Mouse (Mus musculus) kidney, embryonic 14.5 days (tissue): ENCODE measurements around the gene Gm37596. TPM values are rescaled to one million over a fixed set of nuclear protein-coding genes. Genes with fewer than 3 reads are reported as not detected.
"Not testable (repeated sequence)": the region's sequence is repeated elsewhere in the genome, so short reads cannot be mapped to it uniquely, and the experiment has no call there.

Experiments
- ATAC-seq: fragments of 200-750 bp; cut with Nextera tagmentation; 2 replicates; pipeline ENCODE4 v1.8.0; 2017; ENCODE audit warnings: moderate number of reproducible peaks, mild to moderate bottlenecking, moderate TSS enrichment, moderate library complexity; ENCODE audit not compliant: low FRiP score, low TSS enrichment
- H3K27ac ChIP-seq: fragments of 300-500 bp; sonication (generic); 2 replicates; pipeline ENCODE4 v1.5.1; 2014; ENCODE audit warnings: low read depth, mild to moderate bottlenecking, low read length, moderate library complexity, mixed read lengths
- H3K27me3 ChIP-seq: fragments of 300-500 bp; sonication (generic); 2 replicates; pipeline ENCODE4 v1.6.1; 2014; ENCODE audit warnings: mild to moderate bottlenecking, low read length; ENCODE audit not compliant: control insufficient read depth, insufficient read depth
- H3K36me3 ChIP-seq: fragments of 300-500 bp; sonication (generic); 2 replicates; pipeline ENCODE4 v1.6.1; 2014; ENCODE audit warnings: low read length, mixed read lengths; ENCODE audit not compliant: control insufficient read depth, insufficient read depth
- H3K4me1 ChIP-seq: fragments of 300-500 bp; sonication (generic); 2 replicates; pipeline ENCODE4 v1.6.1; 2014; ENCODE audit warnings: low read length, mixed read lengths; ENCODE audit not compliant: control insufficient read depth, insufficient read depth
- H3K4me2 ChIP-seq: fragments of 300-500 bp; sonication (generic); replicated peaks from 2 replicates; pipeline ENCODE4 v1.6.1; 2014; ENCODE audit warnings: low read depth, mild to moderate bottlenecking, low read length
- H3K4me3 ChIP-seq: fragments of 300-500 bp; sonication (generic); 2 replicates; pipeline ENCODE4 v1.5.1; 2014; ENCODE audit warnings: mild to moderate bottlenecking, low read length
- H3K9ac ChIP-seq: fragments of 300-500 bp; sonication (generic); 2 replicates; pipeline ENCODE4 v1.6.1; 2014; ENCODE audit warnings: low read depth, mild to moderate bottlenecking, low read length, moderate library complexity
- H3K9me3 ChIP-seq: fragments of 300-500 bp; sonication (generic); 2 replicates; pipeline ENCODE4 v1.6.1; 2016; ENCODE audit warnings: low read length; ENCODE audit not compliant: control insufficient read depth
- WGBS: fragments of 180-500 bp; shearing (Covaris S2); extraction: QIAGEN DNeasy Blood & Tissue Kit; methylation state at CpG from one replicate; pipeline ENCODE4 v1.1.7; 2014; 5-methylcytosine and 5-hydroxymethylcytosine counted together
- polyA plus RNA-seq: library from polyadenylated mRNA; unstranded; fragments of >200 nt; fragmentation: Nextera tagmentation; extraction: Ambion mirVana; gene quantifications from 2 replicates; pipeline ENCODE4 v1.2.1, GENCODE M21; 2014

Gene Gm37596
- not detected in 2 replicates for polyA plus RNA-seq

GRCm38 (mm10) chr3:93692970-93693369 is at the start of gene Gm37596:
Gene Gm37596, minus strand, starts transcription at chr3:93693070.
- H3K4me1 ChIP-seq, H3K36me3 ChIP-seq, H3K9ac ChIP-seq, H3K4me3 ChIP-seq, H3K27ac ChIP-seq, H3K9me3 ChIP-seq, H3K4me2 ChIP-seq, H3K27me3 ChIP-seq, ATAC-seq: not testable (repeated sequence)
- WGBS = 75% methylated on average over 1 of the region's 2 CpGs

GRCm38 (mm10) chr3:93708969-93709637 is 16.2 kb upstream of the Gm37596 start:
- H3K4me1 ChIP-seq, ATAC-seq, H3K4me2 ChIP-seq, H3K27ac ChIP-seq, H3K4me3 ChIP-seq, H3K9ac ChIP-seq, H3K9me3 ChIP-seq, H3K27me3 ChIP-seq, H3K36me3 ChIP-seq: not testable (repeated sequence)
- WGBS = 92% methylated on average over 2 of the region's 2 CpGs

GRCm38 (mm10) chr3:93676210-93676609 is 16.7 kb downstream of the Gm37596 start, which contains the start of gene Tdpoz1:
Gene Tdpoz1, minus strand, starts transcription at chr3:93676310.
- H3K36me3 ChIP-seq, H3K9me3 ChIP-seq, H3K27ac ChIP-seq, H3K4me2 ChIP-seq, ATAC-seq, H3K27me3 ChIP-seq, H3K4me1 ChIP-seq, H3K4me3 ChIP-seq, H3K9ac ChIP-seq: not testable (repeated sequence)
- WGBS = 78% methylated on average over 2 of the region's 4 CpGs

- H3K9me3 ChIP-seq, H3K36me3 ChIP-seq, H3K27ac ChIP-seq, H3K4me1 ChIP-seq, H3K9ac ChIP-seq, H3K27me3 ChIP-seq, H3K4me2 ChIP-seq, H3K4me3 ChIP-seq, ATAC-seq: not testable (repeated sequence)
- WGBS = 73% methylated on average over 4 of the region's 6 CpGs
Observed at GRCm38 (mm10) chr3:93670805-93671503, 21.9 kb downstream of the Gm37596 start.

- Histone ChIP-seq H3K9me3 (no peaks in the 10 kb centered on the region), H3K4me2 (no peak overlapping the region), H3K4me3 (no peak overlapping the region), H3K4me1 (no peaks in the 10 kb centered on the region), H3K36me3 (no peaks in the 10 kb centered on the region), H3K9ac (no peak overlapping the region), H3K27me3 (no peaks in the 10 kb centered on the region), H3K27ac (no peak overlapping the region)
- 81% methylated on average over 1 of the region's 1 CpGs for WGBS
- no peak for ATAC-seq
Observed at GRCm38 (mm10) chr3:93654260-93654659, 38.6 kb downstream of the Gm37596 start.

- Histone ChIP-seq H3K4me1 (no peaks in the 10 kb centered on the region), H3K27me3 (no peaks in the 10 kb centered on the region), H3K4me3 (no peak within 1 kb of the TSS), H3K36me3 (no peaks in the 10 kb centered on the region), H3K9me3 (no peaks in the 10 kb centered on the region), H3K4me2 (no peak within 1 kb of the TSS), H3K27ac (no peak within 1 kb of the TSS), H3K9ac (no peak within 1 kb of the TSS)
- 78% methylated on average over 3 of the region's 3 CpGs for WGBS
- ATAC-seq = no peak
Observed at GRCm38 (mm10) chr3:93652586-93652985, 40.3 kb downstream of the Gm37596 start, which contains the start of gene Tdpoz2. Gene Tdpoz2, minus strand, starts transcription at chr3:93652686.

Other genes starting within 250 kb of the Gm37596 start
- 0.46 and 0.54 TPM in 2 replicates for gene Tchhl1, start 224.3 kb downstream of the Gm37596 start, polyA plus RNA-seq
- gene S100a11, start 172.6 kb downstream of the Gm37596 start, polyA plus RNA-seq = 1,151 and 1,469 TPM in 2 replicates
- gene S100a10, start 138.0 kb downstream of the Gm37596 start, polyA plus RNA-seq = 407 and 546 TPM in 2 replicates
- not detected in 2 replicates for gene Tdpoz2, start 40.4 kb downstream of the Gm37596 start, polyA plus RNA-seq
- not detected in 2 replicates for gene Tdpoz1, start 16.8 kb downstream of the Gm37596 start, polyA plus RNA-seq
- not detected in 2 replicates for gene Gm5773, start 79.9 kb upstream of the Gm37596 start, polyA plus RNA-seq
- not detected in 2 replicates for gene Tdpoz4, start 103.3 kb upstream of the Gm37596 start, polyA plus RNA-seq
- not detected in 2 replicates for gene Tdpoz3, start 132.9 kb upstream of the Gm37596 start, polyA plus RNA-seq